Mouse (Mus musculus): Measurements from ENCODE around the gene Cmss1.

DNA sequence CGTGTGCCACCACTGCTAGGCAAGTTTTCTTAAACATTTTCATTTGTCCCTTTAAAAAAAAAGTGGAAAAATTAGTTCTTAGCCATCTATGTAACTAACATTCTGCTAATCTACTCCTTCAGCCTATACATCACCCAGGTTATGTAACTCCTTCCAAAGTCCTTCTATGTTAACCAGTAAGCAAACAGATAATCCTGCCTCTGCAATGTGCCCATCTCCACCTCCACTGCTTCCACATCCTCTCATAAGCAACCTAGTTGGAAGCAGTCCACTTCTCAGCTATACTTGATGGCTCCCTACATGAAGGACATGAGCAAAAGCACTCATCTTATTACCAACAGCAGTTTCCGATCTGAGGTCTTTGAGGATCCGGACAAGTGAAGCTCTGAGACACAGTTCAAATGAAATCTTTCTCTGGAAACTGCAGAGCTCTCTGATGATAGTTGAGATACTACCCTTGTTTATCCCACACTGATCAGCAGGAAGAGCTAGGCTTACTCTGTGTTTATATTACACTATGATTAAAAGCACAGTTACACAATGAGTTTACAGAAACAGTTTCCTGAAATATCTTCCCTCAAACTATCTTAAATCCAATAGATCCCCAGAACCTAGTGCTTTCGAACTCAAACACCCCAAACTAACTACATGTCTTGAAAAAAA is 9.2 kb downstream of the Cmss1 start:
- TF ChIP-seq CTCF (IDR thresholded peaks at IDR 0.05; ENCODE audit: low read depth) (no peak), EP300 (IDR thresholded peaks at IDR 0.05; ENCODE audit: low read depth) (no peak)
